In the genomic region with DNA sequence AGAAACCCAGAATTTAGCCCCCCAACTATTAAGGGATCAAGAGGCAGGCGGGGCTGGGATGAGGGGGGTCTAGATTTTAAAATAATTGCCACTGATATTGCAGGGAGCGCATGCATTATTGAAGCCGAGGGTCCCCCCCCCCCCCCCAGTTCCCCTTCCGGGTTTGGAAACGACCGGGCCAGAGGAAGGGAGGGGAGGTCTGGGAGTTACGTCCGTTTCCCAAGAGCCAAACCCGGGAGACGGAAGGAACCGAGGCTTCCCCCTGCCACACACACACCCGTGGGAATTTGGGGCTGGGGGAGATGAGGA, we compare ENCODE assay signal across 9 mouse cellular contexts. TPM values are rescaled to one million over a fixed set of nuclear protein-coding genes. Genes with fewer than 3 reads are reported as not detected.
DNase-seq lines count a peak whose midpoint lies in the region; ATAC-seq and TF ChIP-seq lines count a peak whose summit lies in the region.
"Had no signal": no experiment of that assay in that cellular context is flagged by ENCODE, and none has a peak within 500 bp of the region (broad histone marks: within the 10 kb centered on the region; RNA-seq: fewer than 3 reads in every experiment).

No protein-coding gene starts in this region.

- H3K9me3 ChIP-seq in CH12.LX (replicated peaks; ENCODE audit: low read length), result no peaks in the 10 kb centered on the region
- no peaks in the 10 kb centered on the region for H3K9me3 ChIP-seq in forebrain, embryonic 14.5 days (replicated peaks; ENCODE audit: control insufficient read depth, low read length)
- H3K9me3 ChIP-seq in liver, postnatal 0 days (ENCODE audit: low read length), result no peaks in the 10 kb centered on the region

- dilution Hi-C loops in CH12.LX (cut with MboI; ENCODE audit: extremely low pct_ligation_motif_present, extremely low pct_unique_long_range_greater_than_20kb, low sequenced_read_pairs), result no loop called here

- intact Hi-C loops in heart, adult 2 months (cut with DNase I), result loop anchor here (2.0 to 5.0 kb wide), 3 partner anchors 96 to 254 kb away; a partner anchor contains a TSS

- ATAC-seq in forebrain, embryonic 14.5 days, result peak; percentile 30; the same call in 1 of the 2 replicates
- ATAC-seq in liver, postnatal 0 days, result peak; percentile 43

- no peak for DNase-seq in heart, adult 2 months
- no peak for DNase-seq in heart, adult 9 months (ENCODE audit: low spot score in 2 of 2)
- no peak for DNase-seq in CH12.LX (ENCODE audit: extremely low read depth)
- DNase-seq in forebrain, embryonic 14.5 days (ENCODE audit: low spot score), result no peak
- DNase-seq in liver, postnatal 0 days, result no peak
- no peak for DNase-seq in spleen, postnatal 14 days (ENCODE audit: low spot score in 2 of 2)
- DNase-seq in cerebellum, adult 11-12 months, result no peak
- no peak for DNase-seq in cerebellum, postnatal 4 days (ENCODE audit: low spot score in 2 of 2)

- no peaks in the 10 kb centered on the region for H3K27me3 ChIP-seq in heart, adult 2 months (ENCODE audit: control insufficient read depth, insufficient read depth, low read length)
- H3K27me3 ChIP-seq in CH12.LX (replicated peaks), result peaks cover 1% of the 10 kb centered on the region
- H3K27me3 ChIP-seq in forebrain, embryonic 14.5 days (replicated peaks; ENCODE audit: control insufficient read depth, insufficient read depth, low read length), result no peaks in the 10 kb centered on the region
- no peaks in the 10 kb centered on the region for H3K27me3 ChIP-seq in liver, postnatal 0 days (ENCODE audit: insufficient read depth, low read length)

- H3K4me3 ChIP-seq in heart, adult 2 months, result peak overlapping the region; percentile 72
- peak overlapping the region; percentile 79 to 93 (median 93) for H3K4me3 ChIP-seq in CH12.LX (replicated peaks in 1 of 3; ENCODE audit: low read depth in 2 of 3, low read length in 2 of 3, poor library complexity in 1 of 3)
- H3K4me3 ChIP-seq in forebrain, embryonic 14.5 days (ENCODE audit: low read depth, low read length), result peak overlapping the region; percentile 95
- H3K4me3 ChIP-seq in liver, postnatal 0 days (ENCODE audit: low read depth, low read length), result peak overlapping the region; percentile 96

- H3K9ac ChIP-seq in heart, adult 2 months (ENCODE audit: low read depth, low read length), result peak overlapping the region; percentile 86
- H3K9ac ChIP-seq in CH12.LX (ENCODE audit: insufficient read depth, low read depth), result peak overlapping the region; percentile 96
- peak overlapping the region; percentile 98 for H3K9ac ChIP-seq in forebrain, embryonic 14.5 days (ENCODE audit: low read length)
- H3K9ac ChIP-seq in liver, postnatal 0 days (replicated peaks), result peak overlapping the region; percentile 92

- peaks cover 2% of the 10 kb centered on the region; the same call in 1 of the 2 replicates for H3K4me1 ChIP-seq in heart, adult 2 months (ENCODE audit: control insufficient read depth, insufficient read depth, low read length)
- H3K4me1 ChIP-seq in CH12.LX (ENCODE audit: control insufficient read depth in 1 of 2, insufficient read depth in 2 of 2), result peaks cover 3 to 35% of the 10 kb centered on the region in 2 experiments; a peak in 3 of 4 replicates
- peaks cover 10% of the 10 kb centered on the region for H3K4me1 ChIP-seq in forebrain, embryonic 14.5 days (ENCODE audit: control insufficient read depth, insufficient read depth, low read length)
- H3K4me1 ChIP-seq in liver, postnatal 0 days (ENCODE audit: insufficient read depth), result peaks cover 12% of the 10 kb centered on the region

- 0% methylated on average over 11 of the region's 12 CpGs for WGBS in heart, adult 2 months
- WGBS in forebrain, embryonic 14.5 days, result 1% methylated on average over 10 of the region's 12 CpGs
- WGBS in liver, postnatal 0 days (ENCODE audit: insufficient replicate concordance), result 0% methylated on average over 10 of the region's 12 CpGs

- TF ChIP-seq CTCF in heart, adult 2 months (IDR thresholded peaks at IDR 0.05), result no peak
- TF ChIP-seq CTCF in CH12.LX (conservative IDR thresholded peaks at IDR 0.05 in 1 of 2, IDR thresholded peaks at IDR 0.05 in 1 of 2; ENCODE audit: low read depth in 2 of 2, low read length in 2 of 2), result no peak
- TF ChIP-seq CTCF in liver, postnatal 0 days (IDR thresholded peaks at IDR 0.05; ENCODE audit: low read depth), result no peak

- no peaks in the 10 kb centered on the region for H3K36me3 ChIP-seq in heart, adult 2 months (ENCODE audit: control insufficient read depth, insufficient read depth, low read length)
- H3K36me3 ChIP-seq in CH12.LX (replicated peaks in 1 of 2; ENCODE audit: control insufficient read depth in 1 of 2, insufficient read depth in 1 of 2, low read length in 1 of 2), result peaks cover 23 to 27% of the 10 kb centered on the region in 2 experiments
- peaks cover 25% of the 10 kb centered on the region for H3K36me3 ChIP-seq in forebrain, embryonic 14.5 days (ENCODE audit: control insufficient read depth, insufficient read depth, low read length)
- peaks cover 27% of the 10 kb centered on the region for H3K36me3 ChIP-seq in liver, postnatal 0 days (replicated peaks; ENCODE audit: insufficient read depth, low read length)

- no peak for TF ChIP-seq POLR2A in heart, adult 2 months (IDR thresholded peaks at IDR 0.05; ENCODE audit: insufficient read depth, low read depth, low read length)
- no peak for TF ChIP-seq POLR2A in CH12.LX (IDR thresholded peaks at IDR 0.05; ENCODE audit: low read depth, low read length)

- H3K79me2 ChIP-seq in heart, adult 2 months (replicated peaks; ENCODE audit: control insufficient read depth, insufficient read depth, low read length), result peaks cover 5% of the 10 kb centered on the region; the same call in 1 of the 2 replicates
- H3K79me2 ChIP-seq in CH12.LX (replicated peaks; ENCODE audit: control insufficient read depth, extremely low read depth, insufficient read depth, poor library complexity, severe bottlenecking), result peaks cover 29% of the 10 kb centered on the region

- in situ Hi-C loops in CH12.LX (cut with MboI; ENCODE audit: low pct_ligation_motif_present, low pct_unique_long_range_greater_than_20kb, low sequenced_read_pairs), result loop anchor here (5.0 kb wide), 1 partner anchor 35 kb away; a partner anchor contains a TSS

- no peak for TF ChIP-seq EP300 in heart, adult 2 months (IDR thresholded peaks at IDR 0.05; ENCODE audit: insufficient read depth, low read depth, low read length)
- no peak for TF ChIP-seq EP300 in CH12.LX (IDR thresholded peaks at IDR 0.05; ENCODE audit: low read length)
- no peak for TF ChIP-seq EP300 in liver, postnatal 0 days (IDR thresholded peaks at IDR 0.05; ENCODE audit: low read depth)

- peak overlapping the region; percentile 81 for H3K4me2 ChIP-seq in CH12.LX (ENCODE audit: insufficient read depth, low read depth, poor library complexity, severe bottlenecking)
- peak overlapping the region; percentile 68 for H3K4me2 ChIP-seq in forebrain, embryonic 14.5 days (ENCODE audit: low read length)
- H3K4me2 ChIP-seq in liver, postnatal 0 days (ENCODE audit: low read depth, low read length), result peak overlapping the region; percentile 90

- TF ChIP-seq RAD21 in CH12.LX (IDR thresholded peaks at IDR 0.05; ENCODE audit: low read depth, low read length), result no peak

- peak overlapping the region; percentile 100 for H3K27ac ChIP-seq in heart, adult 2 months
- H3K27ac ChIP-seq in CH12.LX (ENCODE audit: insufficient read depth, low read depth), result peak overlapping the region; percentile 65
- peak overlapping the region; percentile 98 for H3K27ac ChIP-seq in forebrain, embryonic 14.5 days (ENCODE audit: low read depth, low read length)
- H3K27ac ChIP-seq in liver, postnatal 0 days (ENCODE audit: low read depth), result peak overlapping the region; percentile 94

TF ChIP-seq in CH12.LX, 34 proteins besides CTCF, POLR2A, EP300 and RAD21:
- TF ChIP-seq MAX (IDR thresholded peaks at IDR 0.05; ENCODE audit: low read length) (no peak), ELF1 (IDR thresholded peaks at IDR 0.05; ENCODE audit: low read depth, low read length) (peak; percentile 76)

RNA-seq across cellular contexts. Expression of a gene that starts 0.3 kb away (rescaled TPM):
- total RNA-seq in heart, adult 2 months (2021), result not detected
- not detected in 2 replicates for polyA plus RNA-seq in heart, adult 2 months (2012; rRNA removed)
- total RNA-seq in CH12.LX (2012; rRNA removed) (not detected in 2 replicates), CH12.LX (2014; rRNA removed) (not detected in 2 replicates)
- polyA plus RNA-seq in CH12.LX (2012; ENCODE audit: insufficient read length, low read depth), result not detected in 2 replicates
- not detected in 2 replicates for polyA plus RNA-seq in forebrain, embryonic 14.5 days (2014; fragmentation: Nextera tagmentation; extraction: Ambion mirVana)
- 0.13 and 0.26 TPM in 2 replicates for polyA plus RNA-seq in liver, postnatal 0 days (2015; fragmentation: Nextera tagmentation; extraction: Ambion mirVana)
- total RNA-seq: gastrocnemius, postnatal 10 days had no signal

RNA-seq across cellular contexts. Expression of a gene that starts 0.5 kb away (rescaled TPM):
- 100 to 1,000 TPM; 222 to 249 TPM for total RNA-seq in heart, adult 2 months (2021)
- 395 and 448 TPM in 2 replicates for polyA plus RNA-seq in heart, adult 2 months (2012; rRNA removed)
- 388 and 480 TPM in 2 replicates for total RNA-seq in CH12.LX (2012; rRNA removed)
- total RNA-seq in CH12.LX (2014; rRNA removed), result 261 and 264 TPM in 2 replicates
- polyA plus RNA-seq in CH12.LX (2012; ENCODE audit: insufficient read length, low read depth), result 312 and 327 TPM in 2 replicates
- polyA plus RNA-seq in forebrain, embryonic 14.5 days (2014; fragmentation: Nextera tagmentation; extraction: Ambion mirVana), result 598 and 644 TPM in 2 replicates
- 165 and 177 TPM in 2 replicates for polyA plus RNA-seq in liver, postnatal 0 days (2015; fragmentation: Nextera tagmentation; extraction: Ambion mirVana)

RNA-seq across cellular contexts. Expression of a gene that starts 14.4 kb away (rescaled TPM):
- total RNA-seq in heart, adult 2 months (2021), result 10 to 100 TPM; 24.4 to 29.1 TPM
- polyA plus RNA-seq in heart, adult 2 months (2012; rRNA removed), result 19.6 and 21.0 TPM in 2 replicates
- total RNA-seq in CH12.LX (2012; rRNA removed), result 4.9 and 5.9 TPM in 2 replicates
- 0.98 and 1.3 TPM in 2 replicates for total RNA-seq in CH12.LX (2014; rRNA removed)
- 12.3 and 14.0 TPM in 2 replicates for polyA plus RNA-seq in CH12.LX (2012; ENCODE audit: insufficient read length, low read depth)
- polyA plus RNA-seq in forebrain, embryonic 14.5 days (2014; fragmentation: Nextera tagmentation; extraction: Ambion mirVana), result 11.5 and 13.0 TPM in 2 replicates
- 2.8 and 4.0 TPM in 2 replicates for polyA plus RNA-seq in liver, postnatal 0 days (2015; fragmentation: Nextera tagmentation; extraction: Ambion mirVana)

RNA-seq across cellular contexts. Expression of a gene that starts 20.6 kb away (rescaled TPM):
- total RNA-seq in heart, adult 2 months (2021), result not detected
- polyA plus RNA-seq in heart, adult 2 months (2012; rRNA removed), result 0.32 TPM in 1 of 2 replicates, not detected in the other
- not detected in 2 replicates for total RNA-seq in CH12.LX (2012; rRNA removed)
- not detected in 2 replicates for total RNA-seq in CH12.LX (2014; rRNA removed)
- polyA plus RNA-seq in CH12.LX (2012; ENCODE audit: insufficient read length, low read depth), result not detected in 2 replicates
- 184 and 201 TPM in 2 replicates for polyA plus RNA-seq in forebrain, embryonic 14.5 days (2014; fragmentation: Nextera tagmentation; extraction: Ambion mirVana)
- polyA plus RNA-seq in liver, postnatal 0 days (2015; fragmentation: Nextera tagmentation; extraction: Ambion mirVana), result not detected in 2 replicates

RNA-seq across cellular contexts. Expression of a gene that starts 30.4 kb away (rescaled TPM):
- total RNA-seq in heart, adult 2 months (2021), result 10 to 100 TPM; 13.4 to 13.9 TPM
- 22.7 and 25.6 TPM in 2 replicates for polyA plus RNA-seq in heart, adult 2 months (2012; rRNA removed)
- total RNA-seq in CH12.LX (2012; rRNA removed) (38.5 and 44.9 TPM in 2 replicates), CH12.LX (2014; rRNA removed) (44.2 and 44.9 TPM in 2 replicates)
- polyA plus RNA-seq in CH12.LX (2012; ENCODE audit: insufficient read length, low read depth), result 34.6 and 35.0 TPM in 2 replicates
- 81.2 and 98.0 TPM in 2 replicates for polyA plus RNA-seq in forebrain, embryonic 14.5 days (2014; fragmentation: Nextera tagmentation; extraction: Ambion mirVana)
- 27.5 and 27.7 TPM in 2 replicates for polyA plus RNA-seq in liver, postnatal 0 days (2015; fragmentation: Nextera tagmentation; extraction: Ambion mirVana)
